Mouse (Mus musculus): Measurements from ENCODE around the gene Sept7. TPM values are rescaled to one million over a fixed set of nuclear protein-coding genes. Genes with fewer than 3 reads are reported as not detected.

The Sept7 gene
- total RNA-seq, 2 experiments from 2014 or later = 320 to 329 TPM

- intact Hi-C loops (cut with DNase I) = no loop called here
These were observed 85.4 kb downstream of the Sept7 start for GRCm38 (mm10) chr9:25337436-25338198.

DNA sequence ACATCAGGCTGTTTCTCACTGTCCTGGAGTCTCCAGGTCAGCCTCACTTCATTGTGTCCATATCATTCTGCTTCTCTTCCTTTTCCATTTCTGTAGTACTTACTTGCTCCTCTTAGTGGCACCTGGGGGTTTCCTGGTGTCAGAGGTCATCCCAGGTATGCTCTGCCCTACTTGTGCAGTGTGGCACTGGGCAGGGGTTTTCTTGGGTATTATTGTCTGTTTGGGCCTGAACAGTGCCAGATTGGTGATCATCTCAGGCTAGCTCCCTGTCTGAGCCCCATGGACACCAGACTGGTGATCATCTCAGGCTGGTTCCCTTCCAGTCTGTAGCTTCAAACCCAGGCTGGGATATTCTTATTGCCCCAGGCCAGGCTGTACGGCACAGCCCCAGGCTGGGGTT, 88.2 kb downstream of the Sept7 start:
- intact Hi-C loops (cut with DNase I) = no loop called here
- DNase-seq (ENCODE audit: extremely low spot score in 1 of 2, low spot score in 2 of 2) = no peak

More at GRCm38 (mm10) chr9:25337436-25338198, 85.4 kb downstream of the Sept7 start:
- DNase-seq (ENCODE audit: extremely low spot score in 1 of 2, low spot score in 2 of 2) = no peak

DNA sequence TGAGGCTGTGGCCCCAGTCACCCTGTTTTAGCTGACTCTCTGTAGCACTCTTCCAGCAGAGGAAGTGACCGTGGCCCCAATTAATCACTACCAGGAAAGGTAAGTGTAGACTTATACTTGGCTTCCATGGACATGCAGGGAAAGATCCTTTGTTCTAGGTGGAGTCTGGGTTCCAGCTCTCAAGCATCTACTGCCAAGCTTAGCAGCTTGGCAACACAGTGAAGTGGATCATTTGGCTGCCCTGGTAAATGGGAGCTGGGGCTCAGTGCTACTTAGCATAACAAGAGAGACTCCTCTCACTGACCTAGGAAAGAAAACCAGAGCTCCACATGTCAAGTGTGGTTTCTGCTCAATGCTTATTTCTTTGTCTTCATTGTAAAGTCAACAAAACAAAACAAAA, 101.5 kb downstream of the Sept7 start:
- intact Hi-C loops (cut with DNase I) = no loop called here
- DNase-seq (ENCODE audit: extremely low spot score in 1 of 2, low spot score in 2 of 2) = no peak

DNA sequence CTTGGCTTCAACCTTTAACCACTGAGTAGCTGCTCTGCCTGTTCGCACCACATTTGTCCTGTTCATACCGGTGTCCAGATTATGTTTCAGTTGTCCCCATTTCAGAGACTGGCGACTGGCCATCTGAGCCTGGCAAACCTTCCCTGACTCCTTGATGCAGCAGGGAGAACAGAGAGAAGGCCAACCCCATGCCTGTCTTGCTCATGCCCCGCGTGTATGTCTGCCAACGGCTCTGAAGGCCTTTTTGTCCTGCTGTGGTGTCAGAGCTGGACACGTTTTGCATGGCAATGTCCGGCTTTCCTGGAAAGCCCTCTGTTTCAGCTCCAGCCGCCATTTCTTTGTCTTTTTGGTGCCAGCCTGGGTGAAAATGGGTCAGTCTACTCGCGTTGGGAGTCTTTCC, 103.6 kb downstream of the Sept7 start:
- DNase-seq (ENCODE audit: extremely low spot score in 1 of 2, low spot score in 2 of 2) = peak; percentile 59 to 77
- intact Hi-C loops (cut with DNase I) = no loop called here

DNA sequence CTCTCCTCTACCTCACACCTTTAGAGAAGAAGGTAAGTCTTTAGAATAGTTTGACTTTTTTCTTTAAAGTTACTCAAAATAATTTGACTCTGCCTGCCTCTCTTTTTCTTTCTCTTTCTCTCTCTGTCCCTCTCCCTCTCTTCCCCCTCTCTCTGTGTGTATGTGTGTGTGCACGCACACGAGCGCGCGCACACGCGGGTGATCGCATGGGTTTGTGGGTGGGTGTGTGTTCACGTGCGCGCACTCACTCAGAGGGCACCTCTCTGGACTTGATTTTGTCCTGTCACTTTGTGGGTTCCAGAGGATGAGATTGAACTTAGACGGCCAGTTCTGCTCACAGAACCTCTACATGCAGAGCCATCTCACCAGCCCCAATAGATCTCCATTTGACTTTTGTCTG, 105.3 kb downstream of the Sept7 start:
- intact Hi-C loops (cut with DNase I) = no loop called here
- DNase-seq (ENCODE audit: extremely low spot score in 1 of 2, low spot score in 2 of 2) = no peak

GRCm38 (mm10) chr9:25358018-25358417, 105.8 kb downstream of the Sept7 start:
- intact Hi-C loops (cut with DNase I) = no loop called here
- no peak for DNase-seq (ENCODE audit: extremely low spot score in 1 of 2, low spot score in 2 of 2)

Other genes starting within 250 kb of the Sept7 start
- not detected for gene Gm10181, start 163.0 kb upstream of the Sept7 start, total RNA-seq (2021)
- 10 to 100 TPM; 48.7 to 49.7 TPM for gene Herpud2, start 100.6 kb upstream of the Sept7 start, total RNA-seq (2021)
- 10 to 100 TPM; 14.5 to 17.6 TPM for gene Eepd1, start 229.1 kb downstream of the Sept7 start, total RNA-seq (2021)

Measured in left cerebral cortex, postnatal 10 days (tissue).